Mouse (Mus musculus): ENCODE results near the gene Gm49321. TPM values are rescaled to one million over a fixed set of nuclear protein-coding genes. Genes with fewer than 3 reads are reported as not detected.

The Gm49321 gene
- 18.4 and 21.2 TPM in 2 replicates for polyA plus RNA-seq (2014; fragmentation: Nextera tagmentation; extraction: Ambion mirVana)

- Histone ChIP-seq H3K27ac (ENCODE audit: low read depth, low read length) (no peak within 1 kb of the TSS), H3K4me1 (ENCODE audit: control insufficient read depth, insufficient read depth, low read length) (no peaks in the 10 kb centered on the region), H3K4me2 (ENCODE audit: low read depth, low read length) (no peak within 1 kb of the TSS), H3K36me3 (ENCODE audit: control insufficient read depth, insufficient read depth, low read length) (peaks cover 42% of the 10 kb centered on the region), H3K9ac (replicated peaks; ENCODE audit: low read depth, low read length) (no peak within 1 kb of the TSS), H3K27me3 (ENCODE audit: control insufficient read depth, insufficient read depth, low read length) (no peaks in the 10 kb centered on the region), H3K9me3 (ENCODE audit: control insufficient read depth, low read length) (no peaks in the 10 kb centered on the region), H3K4me3 (ENCODE audit: low read depth, low read length) (no peak within 1 kb of the TSS)
- no peak for ATAC-seq (ENCODE audit: low read depth)
- WGBS = 93% methylated on average over 1 of the region's 1 CpGs
These were observed at the start of gene Gm49321 for GRCm38 (mm10) chr12:73937353-73937752. TSS of gene Gm49321 (plus strand) at chr12:73937653.

GRCm38 (mm10) chr12:73888003-73888783 is 49.3 kb upstream of the Gm49321 start:
- WGBS = 89% methylated on average over 8 of the region's 8 CpGs
- no peaks in the 10 kb centered on the region for H3K9me3 ChIP-seq (ENCODE audit: control insufficient read depth, low read length)
- H3K4me1 ChIP-seq (ENCODE audit: control insufficient read depth, insufficient read depth, low read length) = no peaks in the 10 kb centered on the region
- H3K27ac ChIP-seq (ENCODE audit: low read depth, low read length) = no peak overlapping the region
- no peaks in the 10 kb centered on the region for H3K27me3 ChIP-seq (ENCODE audit: control insufficient read depth, insufficient read depth, low read length)
- no peaks in the 10 kb centered on the region for H3K36me3 ChIP-seq (ENCODE audit: control insufficient read depth, insufficient read depth, low read length)
- no peak overlapping the region for H3K4me3 ChIP-seq (ENCODE audit: low read depth, low read length)
- H3K4me2 ChIP-seq (ENCODE audit: low read depth, low read length) = no peak overlapping the region
- H3K9ac ChIP-seq (replicated peaks; ENCODE audit: low read depth, low read length) = no peak overlapping the region
- no peak for ATAC-seq (ENCODE audit: low read depth)

- H3K27ac ChIP-seq (ENCODE audit: low read depth, low read length) = no peak overlapping the region
- 55% methylated on average over 1 of the region's 1 CpGs for WGBS
- H3K9ac ChIP-seq (replicated peaks; ENCODE audit: low read depth, low read length) = no peak overlapping the region
- H3K9me3 ChIP-seq (ENCODE audit: control insufficient read depth, low read length) = no peaks in the 10 kb centered on the region
- no peak for ATAC-seq (ENCODE audit: low read depth)
- H3K36me3 ChIP-seq (ENCODE audit: control insufficient read depth, insufficient read depth, low read length) = no peaks in the 10 kb centered on the region
- H3K4me1 ChIP-seq (ENCODE audit: control insufficient read depth, insufficient read depth, low read length) = no peaks in the 10 kb centered on the region
- H3K27me3 ChIP-seq (ENCODE audit: control insufficient read depth, insufficient read depth, low read length) = no peaks in the 10 kb centered on the region
- H3K4me3 ChIP-seq (ENCODE audit: low read depth, low read length) = no peak overlapping the region
- H3K4me2 ChIP-seq (ENCODE audit: low read depth, low read length) = no peak overlapping the region
These were observed 47.9 kb upstream of the Gm49321 start for GRCm38 (mm10) chr12:73889571-73889970.

GRCm38 (mm10) chr12:73890086-73890485 is 47.4 kb upstream of the Gm49321 start:
- no peak overlapping the region for H3K4me3 ChIP-seq (ENCODE audit: low read depth, low read length)
- H3K9ac ChIP-seq (replicated peaks; ENCODE audit: low read depth, low read length) = no peak overlapping the region
- WGBS = 81% methylated on average over 3 of the region's 3 CpGs
- no peaks in the 10 kb centered on the region for H3K9me3 ChIP-seq (ENCODE audit: control insufficient read depth, low read length)
- no peaks in the 10 kb centered on the region for H3K27me3 ChIP-seq (ENCODE audit: control insufficient read depth, insufficient read depth, low read length)
- no peaks in the 10 kb centered on the region for H3K36me3 ChIP-seq (ENCODE audit: control insufficient read depth, insufficient read depth, low read length)
- no peak overlapping the region for H3K27ac ChIP-seq (ENCODE audit: low read depth, low read length)
- no peak overlapping the region for H3K4me2 ChIP-seq (ENCODE audit: low read depth, low read length)
- no peak for ATAC-seq (ENCODE audit: low read depth)
- no peaks in the 10 kb centered on the region for H3K4me1 ChIP-seq (ENCODE audit: control insufficient read depth, insufficient read depth, low read length)

GRCm38 (mm10) chr12:73892616-73893015 is 44.8 kb upstream of the Gm49321 start:
- Histone ChIP-seq H3K4me1 (ENCODE audit: control insufficient read depth, insufficient read depth, low read length) (no peaks in the 10 kb centered on the region), H3K4me2 (ENCODE audit: low read depth, low read length) (no peak overlapping the region), H3K36me3 (ENCODE audit: control insufficient read depth, insufficient read depth, low read length) (no peaks in the 10 kb centered on the region), H3K9ac (replicated peaks; ENCODE audit: low read depth, low read length) (no peak overlapping the region), H3K27me3 (ENCODE audit: control insufficient read depth, insufficient read depth, low read length) (no peaks in the 10 kb centered on the region), H3K9me3 (ENCODE audit: control insufficient read depth, low read length) (no peaks in the 10 kb centered on the region), H3K4me3 (ENCODE audit: low read depth, low read length) (no peak overlapping the region), H3K27ac (ENCODE audit: low read depth, low read length) (no peak overlapping the region)
- 63% methylated on average over 3 of the region's 3 CpGs for WGBS
- ATAC-seq (ENCODE audit: low read depth) = no peak

GRCm38 (mm10) chr12:73894838-73895237 is 42.6 kb upstream of the Gm49321 start:
- no peaks in the 10 kb centered on the region for H3K36me3 ChIP-seq (ENCODE audit: control insufficient read depth, insufficient read depth, low read length)
- ATAC-seq (ENCODE audit: low read depth) = no peak
- H3K27ac ChIP-seq (ENCODE audit: low read depth, low read length) = no peak overlapping the region
- no peak overlapping the region for H3K4me2 ChIP-seq (ENCODE audit: low read depth, low read length)
- H3K9me3 ChIP-seq (ENCODE audit: control insufficient read depth, low read length) = no peaks in the 10 kb centered on the region
- WGBS = 85% methylated on average over 6 of the region's 6 CpGs
- H3K9ac ChIP-seq (replicated peaks; ENCODE audit: low read depth, low read length) = no peak overlapping the region
- H3K4me1 ChIP-seq (ENCODE audit: control insufficient read depth, insufficient read depth, low read length) = no peaks in the 10 kb centered on the region
- no peak overlapping the region for H3K4me3 ChIP-seq (ENCODE audit: low read depth, low read length)
- H3K27me3 ChIP-seq (ENCODE audit: control insufficient read depth, insufficient read depth, low read length) = no peaks in the 10 kb centered on the region

GRCm38 (mm10) chr12:73895674-73896073 is 41.8 kb upstream of the Gm49321 start:
- Histone ChIP-seq H3K36me3 (ENCODE audit: control insufficient read depth, insufficient read depth, low read length) (no peaks in the 10 kb centered on the region), H3K9ac (replicated peaks; ENCODE audit: low read depth, low read length) (no peak overlapping the region), H3K4me3 (ENCODE audit: low read depth, low read length) (no peak overlapping the region), H3K4me1 (ENCODE audit: control insufficient read depth, insufficient read depth, low read length) (no peaks in the 10 kb centered on the region), H3K27me3 (ENCODE audit: control insufficient read depth, insufficient read depth, low read length) (no peaks in the 10 kb centered on the region), H3K27ac (ENCODE audit: low read depth, low read length) (no peak overlapping the region), H3K9me3 (ENCODE audit: control insufficient read depth, low read length) (no peaks in the 10 kb centered on the region), H3K4me2 (ENCODE audit: low read depth, low read length) (no peak overlapping the region)
- no peak for ATAC-seq (ENCODE audit: low read depth)
- 88% methylated on average over 2 of the region's 2 CpGs for WGBS

- 88% methylated on average over 3 of the region's 3 CpGs for WGBS
- H3K4me1 ChIP-seq (ENCODE audit: control insufficient read depth, insufficient read depth, low read length) = no peaks in the 10 kb centered on the region
- no peak for ATAC-seq (ENCODE audit: low read depth)
- no peaks in the 10 kb centered on the region for H3K9me3 ChIP-seq (ENCODE audit: control insufficient read depth, low read length)
- H3K4me2 ChIP-seq (ENCODE audit: low read depth, low read length) = no peak overlapping the region
- no peaks in the 10 kb centered on the region for H3K36me3 ChIP-seq (ENCODE audit: control insufficient read depth, insufficient read depth, low read length)
- H3K4me3 ChIP-seq (ENCODE audit: low read depth, low read length) = no peak overlapping the region
- no peak overlapping the region for H3K27ac ChIP-seq (ENCODE audit: low read depth, low read length)
- H3K27me3 ChIP-seq (ENCODE audit: control insufficient read depth, insufficient read depth, low read length) = no peaks in the 10 kb centered on the region
- H3K9ac ChIP-seq (replicated peaks; ENCODE audit: low read depth, low read length) = no peak overlapping the region
These were observed 41.0 kb upstream of the Gm49321 start for GRCm38 (mm10) chr12:73896471-73896870.

- no peaks in the 10 kb centered on the region for H3K4me1 ChIP-seq (ENCODE audit: control insufficient read depth, insufficient read depth, low read length)
- H3K36me3 ChIP-seq (ENCODE audit: control insufficient read depth, insufficient read depth, low read length) = no peaks in the 10 kb centered on the region
- no peaks in the 10 kb centered on the region for H3K27me3 ChIP-seq (ENCODE audit: control insufficient read depth, insufficient read depth, low read length)
- H3K4me2 ChIP-seq (ENCODE audit: low read depth, low read length) = no peak overlapping the region
- no peaks in the 10 kb centered on the region for H3K9me3 ChIP-seq (ENCODE audit: control insufficient read depth, low read length)
- H3K4me3 ChIP-seq (ENCODE audit: low read depth, low read length) = no peak overlapping the region
- ATAC-seq (ENCODE audit: low read depth) = no peak
- no peak overlapping the region for H3K27ac ChIP-seq (ENCODE audit: low read depth, low read length)
- 60% methylated on average over 2 of the region's 2 CpGs for WGBS
- H3K9ac ChIP-seq (replicated peaks; ENCODE audit: low read depth, low read length) = no peak overlapping the region
These were observed 39.2 kb upstream of the Gm49321 start for GRCm38 (mm10) chr12:73898281-73898680.
